Mouse (Mus musculus) cerebellum, adult 2 months (tissue): ENCODE data around the gene Trmt2a. TPM values are rescaled to one million over a fixed set of nuclear protein-coding genes. Genes with fewer than 3 reads are reported as not detected.
A peak's percentile ranks its signal among the peaks of the same experiment; 100 is the strongest.
"Not testable (repeated sequence)": the region's sequence is repeated elsewhere in the genome, so short reads cannot be mapped to it uniquely, and the experiment has no call there.

Source experiments
- DNase-seq, 2 experiments: peaks; one replicate each; pipeline ENCODE4 v3.0.0; 2021
- H3K27ac ChIP-seq: fragments of 200-500 bp; 2 replicates; pipeline ENCODE4 v1.5.1; 2012; ENCODE audit warnings: low read length, control low read depth, inconsistent platforms; ENCODE audit not compliant: insufficient read depth
- H3K27me3 ChIP-seq: fragments of 200-500 bp; 2 replicates; pipeline ENCODE4 v1.6.1; 2012; ENCODE audit warnings: inconsistent platforms, mild to moderate bottlenecking, low read length, moderate library complexity; ENCODE audit not compliant: control insufficient read depth, insufficient read depth
- H3K4me1 ChIP-seq: fragments of 200-500 bp; 2 replicates; pipeline ENCODE4 v1.6.1; 2011; ENCODE audit warnings: low read length; ENCODE audit not compliant: control insufficient read depth, insufficient read depth
- H3K4me3 ChIP-seq: fragments of 200-500 bp; replicated peaks from 2 replicates; pipeline ENCODE3; 2011; ENCODE audit warnings: mild to moderate bottlenecking, low read depth, low read length, control low read depth; ENCODE audit not compliant: insufficient read depth
- CTCF ChIP-seq: fragments of 200-500 bp; IDR thresholded peaks from 2 replicates; pipeline ENCODE4 v1.5.1; 2011; ENCODE audit warnings: low read depth, mild to moderate bottlenecking, control low read depth, low read length, moderate library complexity, borderline replicate concordance; ENCODE audit not compliant: insufficient read depth
- POLR2A ChIP-seq: fragments of 200-500 bp; IDR thresholded peaks from 2 replicates; pipeline ENCODE4 v1.6.1; 2011; ENCODE audit warnings: low read length, control low read depth, borderline replicate concordance; ENCODE audit not compliant: insufficient read depth
- WGBS: fragments of 180-500 bp; shearing (Covaris S2); methylation state at CpG from one replicate; pipeline ENCODE4 v1.1.7; 2018; 5-methylcytosine and 5-hydroxymethylcytosine counted together
- polyA plus RNA-seq: library from polyadenylated mRNA; depleted of rRNA; stranded (reverse); fragments of >200 nt; gene quantifications from 2 replicates; pipeline ENCODE4 v1.2.3, GENCODE M21; 2012; rRNA removed

Trmt2a gene
- polyA plus RNA-seq, 1 experiment = 96.0 TPM

- no peaks in the 10 kb centered on the region for H3K4me1 ChIP-seq
- H3K27me3 ChIP-seq = no peaks in the 10 kb centered on the region
- DNase-seq = no peak
- WGBS = 84% methylated on average over 5 of the region's 5 CpGs
- H3K4me3 ChIP-seq = no peak overlapping the region
- TF ChIP-seq POLR2A = no peak
- peak; percentile 10; the same call in 1 of the 2 replicates for TF ChIP-seq CTCF
- no peak overlapping the region for H3K27ac ChIP-seq
Measured at GRCm38 (mm10) chr16:18268182-18268581, 19.7 kb downstream of the Trmt2a start.

DNA sequence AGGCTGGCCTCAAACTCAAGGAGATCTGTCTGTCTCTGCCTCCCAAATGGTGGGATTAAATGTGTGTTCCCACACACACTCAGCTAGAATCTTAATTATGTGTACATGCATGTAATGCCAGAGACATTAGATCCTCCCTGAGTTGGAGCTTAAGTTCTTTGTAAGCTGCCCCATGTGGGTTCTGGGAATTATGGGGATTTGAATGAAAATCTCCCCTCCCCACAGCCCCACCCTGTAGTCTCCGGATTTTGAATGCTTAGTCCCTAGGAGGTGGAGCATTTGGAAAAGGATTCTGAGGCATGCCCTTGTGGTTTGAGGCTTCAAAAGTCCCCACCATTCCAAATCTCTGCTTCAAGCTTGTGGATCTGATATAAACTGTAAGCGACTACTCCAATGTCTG lies 26.7 kb downstream of the Trmt2a start:
- no peak for DNase-seq

DNA sequence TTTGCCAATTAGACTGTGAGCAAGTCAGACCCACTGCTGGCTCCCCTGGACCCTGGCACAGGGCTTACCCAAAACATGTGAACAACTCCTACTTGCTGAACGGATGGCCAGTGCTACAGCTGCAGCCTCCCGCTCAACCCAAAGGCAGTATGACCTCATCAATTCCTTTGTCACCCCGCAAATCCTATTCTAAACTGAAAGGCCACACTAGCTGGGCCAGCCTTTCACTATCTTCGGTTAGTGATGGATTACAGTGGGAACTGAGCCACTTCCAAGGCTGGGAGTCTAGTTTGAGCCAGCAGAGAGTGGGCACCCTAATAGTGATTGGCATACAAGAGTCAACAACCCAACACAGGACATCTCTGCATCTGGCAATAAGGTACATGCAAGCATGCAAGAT lies 39.7 kb downstream of the Trmt2a start:
- H3K27ac ChIP-seq = no peak overlapping the region
- H3K4me3 ChIP-seq = peak overlapping the region; percentile 82
- H3K27me3 ChIP-seq = no peaks in the 10 kb centered on the region
- no peak for TF ChIP-seq POLR2A
- no peak for TF ChIP-seq CTCF
- WGBS = 2% methylated on average over 4 of the region's 4 CpGs
- H3K4me1 ChIP-seq = peaks cover 11% of the 10 kb centered on the region
- DNase-seq = peak in 1 of 2 experiments; percentile 18

More for the DNA sequence above, 26.7 kb downstream of the Trmt2a start:
- Histone ChIP-seq H3K4me1 (no peaks in the 10 kb centered on the region), H3K27me3 (no peaks in the 10 kb centered on the region), H3K4me3 (no peak overlapping the region), H3K27ac (no peak overlapping the region)
- WGBS = 66% methylated on average over 2 of the region's 2 CpGs
- TF ChIP-seq CTCF = no peak
- no peak for TF ChIP-seq POLR2A

DNA sequence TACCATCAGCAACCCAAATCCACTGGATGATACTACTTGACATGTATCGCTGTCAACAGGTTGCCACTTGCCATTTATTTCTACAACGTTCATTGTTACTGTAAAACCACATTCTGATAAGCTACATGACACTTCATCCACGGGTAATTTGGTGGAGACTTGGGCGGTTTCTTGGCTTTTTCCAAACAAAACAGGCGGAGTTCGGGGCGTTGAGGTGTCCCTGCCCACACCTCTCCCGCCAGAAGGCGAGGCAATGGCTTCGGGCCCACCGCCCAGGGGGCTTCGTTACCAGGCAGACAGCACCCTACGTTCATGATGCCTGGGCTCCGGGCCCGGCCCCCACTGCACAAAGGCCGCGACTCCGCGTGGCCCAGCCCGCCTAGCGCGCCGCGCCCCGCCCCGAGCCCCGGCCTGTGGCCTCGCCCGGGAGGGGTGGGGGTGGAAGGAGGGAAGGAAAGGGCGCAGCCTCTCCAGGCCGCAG lies 40.1 kb downstream of the Trmt2a start:
- peak overlapping the region; percentile 82 for H3K4me3 ChIP-seq
- peaks cover 11% of the 10 kb centered on the region for H3K4me1 ChIP-seq
- DNase-seq = no peak
- TF ChIP-seq CTCF (no peak), POLR2A (no peak)
- H3K27ac ChIP-seq = peak overlapping the region; percentile 14; the same call in 1 of the 2 replicates
- WGBS = under 1% methylated on average over 30 of the region's 31 CpGs
- H3K27me3 ChIP-seq = no peaks in the 10 kb centered on the region

DNA sequence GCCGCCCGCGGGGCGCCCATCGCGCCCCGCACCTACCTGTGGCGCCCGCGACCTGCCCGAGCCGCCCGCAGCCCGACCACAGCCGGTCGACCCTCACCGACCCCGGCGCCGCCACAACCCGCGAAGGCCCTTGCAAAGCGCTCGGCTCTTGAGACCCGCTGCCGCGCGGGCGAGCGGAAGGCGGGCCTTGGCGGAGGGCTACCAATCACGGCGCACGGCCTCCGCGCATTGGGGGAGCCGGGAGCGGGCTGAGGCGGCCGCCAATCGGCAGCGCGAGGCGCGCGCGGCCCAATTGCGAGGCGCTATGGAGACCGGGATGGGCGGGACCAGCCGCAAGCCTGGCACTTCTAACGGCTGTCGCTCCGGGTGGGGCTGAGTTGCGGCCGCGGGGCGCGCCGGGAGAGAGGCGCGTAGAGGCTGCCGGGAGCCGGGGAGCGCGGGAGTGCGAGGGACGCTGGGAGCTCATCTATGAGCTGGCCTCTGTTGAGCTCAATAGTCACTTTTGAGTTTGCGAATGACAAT lies 40.6 kb downstream of the Trmt2a start, which contains the start of gene Dgcr8:
Gene Dgcr8, minus strand, starts transcription at position 180 of the 522 bp plus-strand sequence.
- H3K4me1 ChIP-seq = peaks cover 11% of the 10 kb centered on the region
- TF ChIP-seq CTCF = no peak
- peak; percentile 60 for TF ChIP-seq POLR2A
- WGBS = under 1% methylated on average over 68 of the region's 71 CpGs
- peak within 1 kb of the TSS; percentile 82 for H3K4me3 ChIP-seq
- DNase-seq = peak; percentile 98 to 99
- H3K27ac ChIP-seq = peak within 1 kb of the TSS; percentile 14; the same call in 1 of the 2 replicates
- no peaks in the 10 kb centered on the region for H3K27me3 ChIP-seq

- not testable (repeated sequence) for DNase-seq, H3K27ac ChIP-seq, H3K27me3 ChIP-seq
- Histone ChIP-seq H3K4me1 (peaks cover 11% of the 10 kb centered on the region), H3K4me3 (peak overlapping the region; percentile 47)
- WGBS = 3% methylated on average over 10 of the region's 10 CpGs
Measured at GRCm38 (mm10) chr16:18289614-18290013, 41.1 kb downstream of the Trmt2a start.

Other genes with a start within 250 kb of the Trmt2a start
- gene Dgcr6, start 195.8 kb upstream of the Trmt2a start, polyA plus RNA-seq = 102 and 104 TPM in 2 replicates
- gene Prodh, start 158.5 kb upstream of the Trmt2a start, polyA plus RNA-seq = 45.1 and 55.8 TPM in 2 replicates
- gene Rtn4r, start 121.0 kb upstream of the Trmt2a start, polyA plus RNA-seq = 82.9 and 97.4 TPM in 2 replicates
- gene Ccdc188, start 30.8 kb upstream of the Trmt2a start, polyA plus RNA-seq = not detected in 2 replicates
- gene Zdhhc8, start 13.5 kb upstream of the Trmt2a start, polyA plus RNA-seq = 74.0 and 85.3 TPM in 2 replicates
- 96.2 and 104 TPM in 2 replicates for gene Ranbp1, start 53 bp downstream of the Trmt2a start, polyA plus RNA-seq
- gene Gm49776, start 9.6 kb downstream of the Trmt2a start, polyA plus RNA-seq = 0.47 TPM in 1 of 2 replicates, not detected in the other
- gene Dgcr8, start 40.6 kb downstream of the Trmt2a start, polyA plus RNA-seq = 56.0 and 57.7 TPM in 2 replicates
- 202 and 210 TPM in 2 replicates for gene Tango2, start 99.4 kb downstream of the Trmt2a start, polyA plus RNA-seq
- gene Arvcf, start 99.5 kb downstream of the Trmt2a start, polyA plus RNA-seq = 34.7 and 38.7 TPM in 2 replicates
- gene Txnrd2, start 177.7 kb downstream of the Trmt2a start, polyA plus RNA-seq = 20.6 and 23.1 TPM in 2 replicates
- gene Comt, start 178.2 kb downstream of the Trmt2a start, polyA plus RNA-seq = 145 and 146 TPM in 2 replicates